Mouse (Mus musculus) spleen, postnatal 36 days (tissue): ENCODE results near the gene Polrmt.
A peak's percentile ranks its signal among the peaks of the same experiment; 100 is the strongest.
"Not testable (repeated sequence)": the region's sequence is repeated elsewhere in the genome, so short reads cannot be mapped to it uniquely, and the experiment has no call there.

Experiments
- DNase-seq, 2 experiments: peaks; one replicate each; pipeline ENCODE4 v3.0.0; 2022; ENCODE audit warnings: low spot score in 2 of 2, mixed read lengths in 1 of 2

Gene Polrmt

DNA sequence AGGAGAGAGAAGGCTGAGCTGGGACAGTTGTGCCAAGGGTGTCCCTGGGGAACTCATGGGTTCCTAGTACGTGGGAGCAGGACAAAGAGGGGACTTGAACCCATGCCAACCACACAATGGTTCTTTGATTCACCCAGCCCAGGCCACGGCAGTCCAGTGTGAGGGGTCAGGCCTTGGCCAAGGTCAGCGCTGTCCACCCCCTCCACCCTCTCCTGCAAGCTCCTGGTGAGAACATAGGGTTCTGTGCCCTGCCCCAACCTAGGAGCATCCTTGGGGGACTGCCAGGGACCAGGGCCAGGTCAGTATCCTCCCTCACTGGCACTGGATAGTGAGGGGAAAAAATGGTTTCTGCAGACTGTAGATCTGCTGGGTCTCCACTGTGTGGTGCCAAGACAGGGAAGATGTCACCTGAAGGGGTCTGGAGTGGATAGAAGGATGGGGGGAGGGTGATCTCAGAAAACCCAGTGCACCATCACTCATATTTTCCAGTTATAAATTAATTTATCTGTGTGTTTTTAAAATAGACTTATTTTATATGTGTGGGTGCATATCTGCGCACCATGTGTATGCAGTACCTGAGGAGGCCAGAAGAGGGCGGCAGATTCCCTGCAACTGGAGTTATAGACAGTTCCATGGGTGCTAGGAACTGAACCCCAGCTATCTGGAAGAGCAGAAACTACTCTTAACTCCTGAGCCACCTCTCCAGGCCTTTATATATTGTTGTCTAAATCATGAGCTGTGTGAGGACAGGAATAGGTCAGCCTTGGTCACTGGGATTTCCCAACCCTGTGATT lies 28.3 kb upstream of the Polrmt start:
- DNase-seq, result no peak

DNA sequence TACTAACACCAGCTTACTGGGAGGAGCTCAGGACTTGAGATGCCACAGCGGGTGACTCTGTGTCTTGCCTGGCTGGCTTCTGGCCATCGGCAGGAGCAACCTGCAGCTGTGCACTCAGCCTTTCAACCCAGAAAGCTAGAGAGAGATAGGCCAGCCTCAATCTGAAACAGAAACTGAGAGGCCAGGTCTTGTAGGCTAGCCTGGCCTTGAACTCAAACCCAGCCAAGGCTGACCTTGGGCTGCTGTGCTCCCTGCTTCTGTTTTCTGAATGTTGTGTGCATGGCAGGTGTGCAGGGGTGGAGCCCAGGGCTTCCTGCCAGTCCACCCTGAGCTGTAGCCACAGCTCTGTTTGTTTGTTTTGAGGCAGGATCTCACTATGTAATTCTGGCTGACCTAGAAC lies 26.8 kb upstream of the Polrmt start:
- no peak for DNase-seq

DNA sequence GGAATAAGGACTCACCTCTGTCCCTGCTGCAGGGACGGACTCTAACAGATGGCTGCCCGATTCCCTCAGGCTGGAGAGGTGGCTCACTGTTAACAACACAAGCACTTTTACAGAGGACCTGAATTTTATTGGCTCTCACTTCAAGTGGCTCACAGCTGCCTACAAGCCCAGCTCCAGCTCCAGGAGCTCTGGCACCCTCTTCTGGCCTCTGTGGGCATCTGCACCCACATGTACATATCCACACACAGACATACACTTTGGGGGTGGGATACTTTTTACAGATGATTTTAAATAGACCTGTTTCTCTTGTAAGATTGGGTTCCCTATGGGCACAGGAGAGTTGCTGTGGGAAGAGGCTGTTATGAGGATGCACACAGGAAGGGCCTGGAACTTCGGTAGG lies 25.9 kb upstream of the Polrmt start:
- no peak for DNase-seq

DNA sequence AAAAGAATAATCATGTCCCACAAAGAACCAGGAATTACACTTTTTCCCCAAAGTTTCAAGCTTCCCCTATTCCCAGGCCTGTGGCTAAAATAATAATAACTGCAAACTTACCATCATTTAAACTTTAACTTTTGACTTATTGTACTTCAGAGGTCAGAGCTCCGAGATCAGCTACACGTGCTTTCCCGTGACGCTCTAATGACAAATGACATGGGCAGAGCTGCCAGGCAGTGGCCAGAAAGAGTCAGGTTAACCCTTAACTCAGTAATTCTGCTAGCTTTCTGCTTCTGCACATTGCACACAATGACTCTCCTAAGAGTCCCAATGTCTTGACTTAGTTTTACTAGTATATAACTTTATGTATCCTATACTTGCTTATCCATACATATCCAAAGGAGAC lies 22.9 kb upstream of the Polrmt start:
- DNase-seq, result no peak

DNA sequence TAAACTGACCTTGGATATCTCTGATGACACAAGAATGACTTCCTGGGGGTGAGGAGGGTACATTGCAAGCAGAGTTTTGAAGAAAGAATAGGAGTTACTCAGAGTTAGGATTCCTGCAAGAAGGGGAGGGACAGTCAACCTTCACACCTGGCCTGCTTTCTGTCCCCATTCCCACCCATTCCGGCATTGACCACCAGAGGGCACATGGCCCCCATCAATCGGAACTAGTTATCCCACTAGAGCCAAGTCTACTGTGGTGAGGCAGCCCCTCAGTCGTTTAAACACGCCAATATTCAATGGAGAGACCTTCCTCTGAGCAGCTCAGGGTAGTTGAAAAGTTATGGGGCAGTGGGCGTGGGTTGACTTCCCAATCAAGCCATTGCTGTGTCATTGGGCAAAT lies 22.0 kb upstream of the Polrmt start:
- peak; percentile 62 to 68 for DNase-seq

DNA sequence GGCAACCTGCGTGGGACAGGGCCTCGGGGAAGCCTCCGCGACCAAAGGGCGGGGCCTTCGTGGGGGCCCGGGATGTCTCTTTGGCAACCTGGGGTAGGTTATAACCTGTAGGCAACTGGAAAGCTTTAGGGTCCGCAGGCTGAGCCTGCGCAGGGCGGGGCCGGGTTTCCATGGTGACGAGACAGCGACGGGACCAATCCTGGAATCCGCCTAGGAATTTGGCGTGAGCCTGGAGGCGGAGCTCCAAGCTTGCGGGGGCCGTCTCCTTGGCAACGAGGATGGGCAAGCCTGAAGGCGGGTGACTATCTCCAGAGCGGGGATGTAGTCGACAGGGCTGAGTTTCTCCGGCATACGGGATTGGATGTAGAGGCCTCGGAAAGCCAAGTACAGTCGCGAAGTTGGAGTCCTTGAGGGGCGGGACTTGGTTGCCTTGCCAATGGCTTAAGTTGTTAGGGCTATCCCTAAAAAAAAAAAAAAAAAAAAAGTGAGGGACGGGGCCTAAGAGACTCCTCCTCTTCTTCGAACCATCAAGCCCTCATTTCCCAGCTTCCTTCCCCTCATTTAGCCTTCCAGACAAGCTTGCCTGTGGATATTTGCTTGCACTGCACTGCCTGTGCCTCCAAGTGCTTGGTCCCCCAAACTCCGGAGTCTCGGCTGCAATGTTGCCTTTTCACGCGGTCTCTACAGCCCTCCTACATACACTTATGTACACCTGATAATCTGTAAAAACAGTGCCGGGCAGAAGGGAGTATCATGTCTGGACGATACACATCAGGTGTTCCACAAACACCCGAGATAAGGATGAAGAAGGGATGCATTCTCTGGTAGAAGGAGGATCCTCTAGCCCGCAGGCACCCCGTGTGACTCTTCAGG lies 21.2 kb upstream of the Polrmt start:
- peak; percentile 62 to 73 for DNase-seq

DNA sequence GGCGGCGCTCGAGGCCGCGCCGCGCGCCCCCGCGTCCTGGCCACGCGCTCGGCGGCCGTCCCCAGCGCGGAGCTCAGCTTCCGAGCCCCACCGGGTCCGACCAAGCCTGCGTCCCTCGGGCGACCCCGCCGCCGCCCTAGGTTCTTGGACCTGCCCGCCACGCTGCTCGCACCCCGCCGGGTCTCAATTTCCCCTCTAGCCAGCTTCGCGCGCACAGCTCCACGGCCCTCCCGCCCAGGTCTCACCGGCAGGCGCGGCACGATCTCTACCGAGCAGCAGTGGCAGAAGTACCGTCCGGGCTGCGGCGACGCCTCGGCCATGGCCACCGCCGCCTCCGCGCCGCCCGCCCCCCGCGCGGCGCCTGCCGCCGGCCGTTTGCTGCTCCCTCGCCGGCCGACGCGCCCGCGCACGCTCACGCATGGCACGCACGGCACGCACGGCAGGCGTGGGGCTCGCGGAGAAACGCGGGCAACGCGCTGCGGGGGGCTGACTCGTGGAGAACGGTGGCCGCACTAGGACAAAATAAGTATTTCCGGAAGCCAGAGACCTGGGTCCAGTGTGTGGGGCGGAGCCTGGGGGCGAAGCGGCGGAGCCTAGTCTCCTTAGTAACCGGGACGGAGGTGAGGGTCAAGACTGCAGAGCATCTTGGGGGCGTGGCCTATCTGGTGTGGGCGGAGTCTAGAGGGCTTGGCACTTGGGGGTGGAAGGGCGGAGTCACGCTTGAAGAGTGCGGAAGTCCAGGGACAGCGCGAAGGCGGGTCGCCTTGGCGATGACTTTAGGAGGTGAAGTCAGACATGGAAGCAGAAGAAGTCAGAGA lies 20.3 kb upstream of the Polrmt start, which contains the start of gene Rnf126:
Gene Rnf126, minus strand, starts transcription at position 445 of the 818 bp plus-strand sequence.
- peak; percentile 100 for DNase-seq

DNA sequence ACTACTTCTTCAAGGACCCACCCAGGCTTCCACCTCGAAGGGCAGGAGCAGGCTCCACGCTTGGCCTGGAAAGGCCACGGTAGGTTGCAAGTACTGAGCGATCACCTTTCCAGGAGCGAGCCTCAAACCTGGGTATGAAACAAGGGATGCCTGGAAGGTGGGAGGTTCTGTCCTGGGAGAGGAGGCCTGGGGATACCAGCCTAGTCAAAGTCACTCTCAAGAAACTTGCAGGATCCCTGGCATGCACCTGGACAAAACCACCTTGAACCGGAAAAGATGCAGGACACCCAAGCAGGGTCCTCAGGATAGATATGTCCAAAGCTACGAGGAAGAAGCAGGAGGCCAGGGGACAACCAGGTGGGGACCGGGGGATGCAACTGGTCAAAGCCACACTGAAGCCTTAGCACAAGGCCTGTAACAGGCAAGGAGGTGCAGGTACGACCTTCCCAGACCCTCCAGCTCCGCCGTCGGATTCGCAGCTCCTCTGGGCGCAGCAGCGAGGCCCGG lies 19.7 kb upstream of the Polrmt start:
- DNase-seq, result no peak

DNA sequence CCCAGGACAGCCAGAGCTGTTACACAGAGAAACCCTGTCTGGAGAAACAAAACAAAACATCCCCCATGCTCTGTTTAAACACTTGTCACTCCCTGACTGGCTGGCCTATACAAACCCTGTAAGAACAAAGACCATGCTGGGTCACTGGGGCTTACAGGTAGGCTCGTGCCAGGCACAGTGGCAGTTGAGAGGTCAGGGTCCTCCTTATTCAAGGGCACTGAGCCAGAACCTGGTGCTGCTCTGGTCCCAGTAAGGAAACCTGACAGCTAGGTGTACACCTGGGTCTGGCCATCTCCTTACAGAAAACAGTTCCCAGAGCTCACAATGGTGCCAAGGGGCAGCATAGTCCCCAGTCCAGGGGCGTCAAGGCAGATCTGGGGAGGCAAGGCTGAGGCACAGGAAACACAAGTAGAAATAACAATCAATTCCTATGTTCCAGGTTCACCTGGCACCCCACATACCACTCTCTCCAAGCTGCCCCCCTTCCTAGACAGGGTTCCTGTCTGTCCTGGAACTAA lies 18.9 kb upstream of the Polrmt start:
- DNase-seq, result no peak

DNA sequence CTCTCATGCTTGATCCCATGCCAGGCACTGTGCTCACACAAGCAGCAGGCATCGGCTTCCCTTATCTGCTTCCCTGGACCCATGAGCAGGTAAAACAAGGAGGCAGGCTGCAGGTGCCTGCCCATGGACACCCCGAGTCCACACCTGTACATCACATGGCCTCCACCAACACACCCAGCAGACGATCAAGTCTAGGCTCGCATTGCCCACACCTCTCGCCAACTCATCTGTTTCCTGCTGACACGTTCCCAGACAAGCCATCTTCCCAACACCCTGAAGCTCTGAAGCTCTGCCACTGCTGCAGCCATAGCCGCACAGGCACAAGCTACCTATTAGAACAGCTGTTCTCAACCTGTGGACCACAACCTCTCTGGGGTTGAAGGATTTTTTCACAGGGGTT lies 17.9 kb upstream of the Polrmt start:
- DNase-seq, result no peak

DNA sequence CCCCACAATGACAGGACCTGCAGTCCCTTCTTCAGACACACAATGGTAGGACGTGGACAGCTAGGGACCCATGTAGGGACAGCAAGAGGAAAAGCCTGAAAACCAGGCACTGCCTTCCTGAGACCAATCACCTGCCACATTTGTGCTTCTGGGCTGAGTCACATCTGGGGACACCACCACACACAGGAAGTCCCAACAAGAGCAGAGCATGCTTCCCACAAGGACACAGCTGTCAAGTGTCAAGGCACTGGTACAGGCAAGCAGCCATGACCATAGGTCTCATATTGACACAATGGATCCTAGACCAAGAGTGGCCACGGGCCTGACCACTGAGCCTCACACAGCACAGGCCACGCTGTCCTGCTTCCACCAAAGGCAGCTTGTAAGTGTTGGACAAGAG lies 16.5 kb upstream of the Polrmt start:
- no peak for DNase-seq

DNA sequence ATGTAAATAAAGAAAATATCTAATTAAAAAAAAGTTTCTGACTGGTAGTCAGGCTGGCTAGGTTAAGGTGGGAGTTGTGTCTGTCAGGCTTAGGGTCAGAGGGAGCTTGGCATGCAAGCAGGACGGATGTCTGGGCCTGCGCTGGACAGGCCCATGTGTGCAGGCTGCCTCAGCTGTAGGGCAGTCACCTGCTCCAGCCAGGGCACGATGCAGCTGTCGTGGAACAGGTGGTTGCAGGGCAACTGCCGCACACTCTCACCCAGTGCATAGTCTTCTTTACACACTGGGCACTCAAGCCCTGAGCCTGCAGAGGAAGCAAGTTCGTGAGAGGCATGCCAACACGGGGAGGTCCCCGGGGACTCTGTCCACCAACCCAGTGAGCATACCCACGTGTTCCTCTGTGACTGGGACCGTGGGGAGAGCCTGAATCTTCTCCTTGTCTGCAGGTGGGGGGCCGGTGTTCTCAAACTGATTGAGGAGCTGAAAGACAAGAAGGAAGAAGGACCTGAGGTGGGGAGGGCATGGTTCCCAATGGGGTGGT lies 14.3 kb upstream of the Polrmt start:
- no peak for DNase-seq

DNA sequence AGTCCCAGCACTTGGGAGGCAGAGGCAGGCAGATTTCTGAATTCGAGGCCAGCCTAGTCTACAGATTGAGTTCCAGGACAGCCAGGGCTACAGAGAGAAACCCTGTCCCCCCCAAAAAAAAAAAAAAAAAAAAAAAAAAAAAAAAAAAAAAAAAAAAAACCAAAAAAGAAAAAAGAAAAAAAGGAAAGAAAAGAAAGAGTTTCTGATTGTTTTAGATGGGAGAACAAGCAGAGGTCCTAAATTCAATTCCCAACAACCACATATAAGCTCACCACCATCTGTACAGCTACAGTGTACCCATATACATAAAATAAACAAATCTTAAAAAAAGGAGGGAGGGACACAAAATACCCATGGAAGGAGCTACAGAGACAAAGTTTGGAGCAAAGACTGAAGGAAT lies 13.3 kb upstream of the Polrmt start:
- DNase-seq, result not testable (repeated sequence)

DNA sequence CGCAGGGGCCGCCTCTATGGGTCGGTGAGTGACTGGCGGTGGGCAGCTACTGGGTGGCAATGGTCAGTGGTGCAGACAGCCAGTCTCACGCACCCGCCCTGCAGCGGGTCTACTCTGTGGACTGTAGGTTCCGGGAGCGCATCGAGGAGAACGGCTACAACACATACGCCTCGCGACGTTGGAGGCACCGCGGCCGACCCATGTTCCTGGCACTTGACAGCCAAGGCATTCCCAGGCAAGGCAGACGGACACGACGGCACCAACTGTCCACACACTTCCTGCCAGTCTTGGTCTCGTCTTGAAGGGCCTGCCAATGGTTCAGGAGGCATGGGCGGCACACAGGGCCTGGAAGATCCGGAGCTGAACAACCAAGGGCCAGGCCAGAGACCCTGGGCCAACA lies 10.3 kb upstream of the Polrmt start:
- DNase-seq, result no peak

DNA sequence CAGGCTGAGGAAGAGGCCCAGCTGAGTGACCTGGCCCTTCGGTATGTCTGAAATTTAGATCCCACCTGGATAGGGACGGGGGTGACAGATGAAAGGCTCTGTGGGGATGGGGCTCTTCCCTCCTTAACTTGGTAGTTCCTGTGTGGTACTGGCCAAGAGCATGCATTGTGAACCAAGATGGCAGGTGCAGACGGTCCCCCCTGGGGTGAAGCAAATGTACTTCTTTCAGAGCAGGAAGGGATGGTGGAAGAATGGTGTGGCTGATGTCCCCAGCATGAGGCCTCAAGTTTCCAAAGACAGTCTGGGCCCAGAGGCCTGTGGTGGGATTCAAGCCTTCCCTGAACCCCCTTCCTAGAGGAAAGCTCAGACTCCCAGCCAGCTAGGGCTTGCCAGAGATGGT lies 9.5 kb upstream of the Polrmt start:
- no peak for DNase-seq

DNA sequence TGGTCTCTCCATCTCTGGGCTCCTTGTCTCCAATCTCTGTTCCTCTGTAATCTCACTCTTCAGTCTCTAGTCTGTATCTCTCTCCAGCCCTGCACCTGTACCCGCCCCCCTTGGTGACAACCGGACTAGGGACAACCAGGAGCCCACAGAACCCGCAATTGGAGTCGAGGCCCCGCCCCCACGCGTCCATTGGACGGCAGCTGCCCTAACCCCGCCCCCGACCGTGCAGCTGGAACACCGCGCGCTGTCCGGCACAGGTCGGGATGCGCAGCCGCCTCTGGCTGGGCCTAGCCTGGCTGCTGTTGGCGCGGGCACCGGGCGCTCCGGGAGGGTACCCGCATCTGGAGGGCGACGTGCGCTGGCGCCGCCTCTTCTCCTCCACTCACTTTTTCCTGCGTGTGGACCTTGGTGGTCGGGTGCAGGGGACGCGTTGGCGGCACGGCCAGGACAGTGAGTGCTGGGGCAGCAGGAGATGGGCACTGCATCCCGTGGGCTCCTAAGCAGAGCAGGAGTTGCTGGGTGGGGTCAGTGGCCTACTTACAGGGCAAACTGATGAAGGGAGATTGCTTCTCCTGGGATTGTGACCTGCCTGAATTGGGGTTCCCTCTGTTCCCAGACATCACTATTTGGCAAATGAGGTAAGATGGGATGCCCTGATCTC lies 8.6 kb upstream of the Polrmt start, which contains the start of gene Fgf22:
Gene Fgf22, plus strand, starts transcription at position 221 of the 661 bp plus-strand sequence.
- peak in 1 of 2 experiments; percentile 30 for DNase-seq

DNA sequence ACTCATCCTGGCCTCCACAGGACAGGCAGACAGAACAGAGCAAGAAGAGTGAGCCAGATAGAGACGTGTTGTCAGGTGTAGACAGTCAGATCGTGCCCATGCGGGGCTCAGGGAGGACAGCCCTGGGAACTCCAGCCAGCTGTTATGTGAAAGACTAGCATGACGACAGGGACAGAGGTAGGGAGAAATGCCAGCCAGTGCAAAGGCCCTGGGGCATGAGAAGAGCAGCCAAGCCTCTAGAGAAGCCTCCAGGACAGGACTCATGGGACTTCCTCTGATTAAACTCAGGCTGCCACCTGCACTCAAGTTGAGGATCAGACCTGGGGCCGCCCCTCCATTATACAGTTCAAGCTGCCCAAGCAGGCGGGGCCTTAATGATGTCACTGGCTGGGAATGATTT lies 2.1 kb upstream of the Polrmt start:
- no peak for DNase-seq

DNA sequence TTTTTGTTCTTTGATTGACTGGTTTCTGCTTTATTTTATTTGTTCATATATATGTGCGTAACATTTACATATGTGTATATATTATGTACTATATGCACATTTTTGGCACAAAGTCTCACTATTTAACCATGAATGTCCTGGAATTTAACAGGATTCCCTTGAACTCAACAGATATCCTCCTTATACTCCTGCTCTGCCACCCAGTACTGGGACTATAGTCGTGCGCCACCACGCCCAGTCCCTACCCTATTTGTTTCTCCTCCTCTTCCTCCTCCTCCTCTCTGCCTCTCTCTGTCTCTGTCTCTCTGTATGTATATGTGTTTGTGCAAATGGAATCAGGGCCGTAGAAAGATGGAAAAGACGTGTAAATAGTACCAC lies 382 bp upstream of the Polrmt start:
- DNase-seq, result peak in 1 of 2 experiments; percentile 32

DNA sequence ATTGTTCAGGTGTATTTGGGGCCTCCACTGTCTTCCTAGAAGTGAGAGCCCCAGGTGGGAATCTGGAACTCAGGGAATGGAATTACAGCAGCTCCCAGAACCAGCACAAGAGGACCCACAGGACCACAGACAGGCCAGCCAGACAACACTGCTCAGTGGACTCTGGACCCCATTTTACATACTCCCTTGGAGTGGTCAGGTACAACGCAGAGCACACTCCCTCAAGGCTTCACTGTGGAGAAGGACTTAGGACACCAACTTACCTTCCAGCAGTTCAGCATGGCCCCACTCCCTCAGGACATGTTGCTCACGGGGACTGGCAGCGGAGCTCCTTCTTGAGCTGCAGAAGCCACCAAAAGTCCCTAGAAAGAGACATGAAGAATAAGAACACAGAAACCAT lies 970 bp downstream of the Polrmt start:
- DNase-seq, result no peak

DNA sequence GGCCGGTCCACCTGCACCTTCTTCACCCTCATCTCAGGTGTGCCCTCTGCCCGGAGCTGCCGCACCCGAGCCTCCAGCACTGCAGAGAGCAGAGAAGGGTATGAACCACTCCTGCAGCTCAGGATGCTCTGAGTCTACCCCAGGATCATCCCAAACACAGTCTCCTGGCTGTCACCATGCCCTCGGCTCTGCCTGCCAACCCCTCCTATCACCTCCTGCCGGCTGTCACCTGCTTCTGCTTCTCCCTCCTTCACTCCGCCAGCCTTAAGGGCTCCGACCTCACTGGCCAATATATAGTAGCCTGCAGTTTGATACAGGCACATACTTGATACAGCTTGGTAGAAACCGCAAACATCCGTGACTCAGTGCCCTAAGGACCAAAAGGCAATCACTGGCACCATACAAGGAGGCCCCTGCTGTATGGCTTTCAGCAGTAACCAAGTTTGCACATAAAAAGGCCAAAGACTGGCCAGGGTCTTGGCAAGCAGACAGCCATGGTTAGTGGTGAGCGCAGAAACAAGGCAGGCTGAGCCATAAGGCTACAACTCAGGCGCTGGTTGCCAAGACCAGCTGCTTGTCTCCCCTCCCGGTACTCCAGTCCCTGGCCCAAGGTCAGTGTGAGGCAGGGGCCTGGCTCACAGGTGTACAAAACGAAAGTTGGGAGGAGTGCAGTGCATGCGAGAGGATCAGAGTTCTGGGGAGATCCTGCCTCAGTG lies 2.6 kb downstream of the Polrmt start:
- DNase-seq, result no peak
